Mouse (Mus musculus) cortical plate, adult 2 months (tissue): ENCODE data around the gene Otop1.

Source experiments
- CTCF ChIP-seq: fragments of 200-500 bp; IDR thresholded peaks from 2 replicates; pipeline ENCODE4 v1.5.1; 2011; ENCODE audit warnings: mild to moderate bottlenecking, control low read depth, low read length; ENCODE audit not compliant: insufficient read depth; ENCODE audit errors: extremely low read depth
- POLR2A ChIP-seq: fragments of 200-500 bp; IDR thresholded peaks from 2 replicates; pipeline ENCODE4 v1.6.1; 2011; ENCODE audit warnings: mild to moderate bottlenecking, low read length, control low read depth; ENCODE audit not compliant: insufficient read depth; ENCODE audit errors: extremely low read depth

- no peak for TF ChIP-seq CTCF
- TF ChIP-seq POLR2A = no peak
These were observed 17.0 kb upstream of the Otop1 start for GRCm38 (mm10) chr5:38258773-38259146.
